Mouse (Mus musculus) cortical plate, adult 2 months (tissue): ENCODE data around the gene Wdr46. TPM values are rescaled to one million over a fixed set of nuclear protein-coding genes. Genes with fewer than 3 reads are reported as not detected.
"Not testable (repeated sequence)": the region's sequence is repeated elsewhere in the genome, so short reads cannot be mapped to it uniquely, and the experiment has no call there.

Experiments used
- H3K27ac ChIP-seq: fragments of 200-500 bp; 2 replicates; pipeline ENCODE4 v1.5.1; 2012; ENCODE audit warnings: low read length, control low read depth, inconsistent platforms; ENCODE audit not compliant: insufficient read depth
- H3K4me1 ChIP-seq: fragments of 200-500 bp; 2 replicates; pipeline ENCODE4 v1.6.1; 2011; ENCODE audit warnings: low read length; ENCODE audit not compliant: control insufficient read depth, insufficient read depth
- H3K4me3 ChIP-seq: fragments of 200-500 bp; 2 replicates; pipeline ENCODE4 v1.5.1; 2011; ENCODE audit warnings: mild to moderate bottlenecking, low read length, control low read depth; ENCODE audit not compliant: insufficient read depth
- CTCF ChIP-seq: fragments of 200-500 bp; IDR thresholded peaks from 2 replicates; pipeline ENCODE4 v1.5.1; 2011; ENCODE audit warnings: mild to moderate bottlenecking, control low read depth, low read length; ENCODE audit not compliant: insufficient read depth; ENCODE audit errors: extremely low read depth
- POLR2A ChIP-seq: fragments of 200-500 bp; IDR thresholded peaks from 2 replicates; pipeline ENCODE4 v1.6.1; 2011; ENCODE audit warnings: mild to moderate bottlenecking, low read length, control low read depth; ENCODE audit not compliant: insufficient read depth; ENCODE audit errors: extremely low read depth
- polyA plus RNA-seq: library from polyadenylated mRNA; depleted of rRNA; stranded (reverse); fragments of >200 nt; gene quantifications from 2 replicates; pipeline ENCODE4 v1.2.3, GENCODE M21; 2012

Gene Wdr46
- polyA plus RNA-seq, 1 experiment, result 13.5 TPM

- Histone ChIP-seq H3K27ac (no peak overlapping the region), H3K4me3 (no peak overlapping the region), H3K4me1 (no peaks in the 10 kb centered on the region)
- TF ChIP-seq CTCF, result no peak
- no peak for TF ChIP-seq POLR2A
Measured at GRCm38 (mm10) chr17:33972691-33973090, 32.2 kb downstream of the Wdr46 start.

- TF ChIP-seq POLR2A (no peak), CTCF (no peak)
- Histone ChIP-seq H3K4me1 (no peaks in the 10 kb centered on the region), H3K4me3 (no peak overlapping the region), H3K27ac (no peak overlapping the region)
Measured at GRCm38 (mm10) chr17:33973572-33973971, 33.1 kb downstream of the Wdr46 start.

GRCm38 (mm10) chr17:33977861-33978557 lies 37.5 kb downstream of the Wdr46 start:
- Histone ChIP-seq H3K4me3 (peak overlapping the region; percentile 38), H3K4me1 (no peaks in the 10 kb centered on the region), H3K27ac (no peak overlapping the region)
- TF ChIP-seq POLR2A, result no peak

- H3K4me1 ChIP-seq, result no peaks in the 10 kb centered on the region
- H3K4me3 ChIP-seq, result peak overlapping the region; percentile 38
- peak; percentile 36; the same call in 1 of the 2 replicates for TF ChIP-seq POLR2A
- TF ChIP-seq CTCF, result no peak
- H3K27ac ChIP-seq, result no peak overlapping the region
Measured at GRCm38 (mm10) chr17:33978631-33979031, 38.2 kb downstream of the Wdr46 start.

- no peaks in the 10 kb centered on the region for H3K4me1 ChIP-seq
- no peak overlapping the region for H3K4me3 ChIP-seq
- TF ChIP-seq CTCF, result no peak
- TF ChIP-seq POLR2A, result no peak
- no peak overlapping the region for H3K27ac ChIP-seq
Measured at GRCm38 (mm10) chr17:33979512-33980050, 39.1 kb downstream of the Wdr46 start.

GRCm38 (mm10) chr17:33980181-33981035 lies 39.9 kb downstream of the Wdr46 start:
- Histone ChIP-seq H3K4me3 (no peak overlapping the region), H3K27ac (peak overlapping the region; percentile 22), H3K4me1 (no peaks in the 10 kb centered on the region)
- TF ChIP-seq POLR2A, result no peak
- TF ChIP-seq CTCF, result no peak

GRCm38 (mm10) chr17:33981192-33981909 lies 40.9 kb downstream of the Wdr46 start:
- TF ChIP-seq POLR2A (peak; percentile 72), CTCF (peak; percentile 29; the same call in 1 of the 2 replicates)
- H3K4me3 ChIP-seq, result peak overlapping the region; percentile 33
- H3K4me1 ChIP-seq, result not testable (repeated sequence)
- H3K27ac ChIP-seq, result peak overlapping the region; percentile 59

GRCm38 (mm10) chr17:33982136-33982535 lies 41.7 kb downstream of the Wdr46 start:
- not testable (repeated sequence) for H3K27ac ChIP-seq, H3K4me3 ChIP-seq, H3K4me1 ChIP-seq
- peak; percentile 51 for TF ChIP-seq CTCF
